Mouse (Mus musculus): ENCODE results near the gene Glcci1. TPM values are rescaled to one million over a fixed set of nuclear protein-coding genes. Genes with fewer than 3 reads are reported as not detected.

Gene Glcci1
- polyA plus RNA-seq, 1 experiment from 2014 or later, result 28.2 TPM

DNA sequence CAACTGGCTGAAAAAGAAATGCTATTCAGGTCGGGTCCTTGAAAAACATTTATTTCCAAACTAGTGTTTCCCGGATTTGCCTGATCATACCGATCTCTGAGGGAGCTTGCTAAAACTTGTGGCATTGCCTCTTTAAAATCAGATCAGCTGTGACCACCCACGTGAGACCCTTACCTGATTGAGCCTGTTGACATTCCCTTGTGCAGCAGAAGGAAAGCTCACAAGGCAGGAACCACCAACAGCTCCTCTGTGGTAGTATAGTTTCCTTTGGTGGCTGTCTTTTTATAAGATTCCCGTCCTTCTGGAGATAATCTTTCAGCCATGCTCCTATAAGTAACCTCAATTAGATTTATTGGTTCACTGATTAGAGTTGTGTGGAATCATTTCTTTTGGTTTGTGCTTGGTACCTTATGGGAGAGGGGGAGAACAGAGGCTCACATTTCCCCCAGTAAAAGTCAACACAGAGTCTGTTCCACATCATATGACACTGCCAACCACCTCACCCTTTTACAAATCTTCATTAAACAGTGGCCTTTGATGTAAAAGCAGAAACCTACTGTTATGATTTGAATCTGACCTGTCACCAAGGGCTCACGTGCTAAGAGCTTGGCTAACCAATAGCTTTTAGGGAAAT lies 12.0 kb upstream of the Glcci1 start:
- Histone ChIP-seq H3K27ac (no peak overlapping the region), H3K27me3 (no peaks in the 10 kb centered on the region), H3K9me3 (peaks cover 13% of the 10 kb centered on the region; the same call in 1 of the 2 replicates), H3K9ac (replicated peaks) (no peak overlapping the region), H3K4me1 (replicated peaks) (peaks cover 23% of the 10 kb centered on the region), H3K36me3 (no peaks in the 10 kb centered on the region), H3K4me2 (no peak overlapping the region), H3K4me3 (replicated peaks) (no peak overlapping the region)
- ATAC-seq (ENCODE audit: insufficient number of reproducible peaks, insufficient read depth, low FRiP score, low TSS enrichment, low read depth), result 0 out of 2 replicates have a peak, but pooled peaks have one; percentile 31
- 54% methylated on average over 6 of the region's 6 CpGs for WGBS

DNA sequence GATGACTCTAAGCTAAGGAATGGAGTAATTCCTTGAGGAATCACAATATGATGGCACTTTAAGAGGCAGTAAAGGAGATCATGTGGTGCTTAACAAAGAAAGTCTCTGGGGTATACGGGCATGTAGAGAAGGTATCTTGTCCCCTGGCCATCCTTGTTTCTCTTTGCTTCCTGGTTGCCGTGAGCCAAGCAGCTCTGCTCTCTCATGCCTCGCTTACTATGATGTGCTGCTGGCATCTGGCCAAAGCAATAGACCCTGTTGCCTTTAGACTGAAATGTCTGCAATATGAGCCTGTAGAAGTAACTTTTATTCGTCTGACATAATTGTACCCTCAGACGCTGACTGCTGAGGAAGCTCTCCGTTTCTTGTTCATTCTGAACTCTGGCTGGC lies 11.5 kb upstream of the Glcci1 start:
- Histone ChIP-seq H3K27me3 (no peaks in the 10 kb centered on the region), H3K4me2 (no peak overlapping the region), H3K9ac (replicated peaks) (no peak overlapping the region), H3K27ac (no peak overlapping the region), H3K9me3 (peaks cover 13% of the 10 kb centered on the region; the same call in 1 of the 2 replicates), H3K4me3 (replicated peaks) (no peak overlapping the region), H3K36me3 (no peaks in the 10 kb centered on the region), H3K4me1 (replicated peaks) (peaks cover 23% of the 10 kb centered on the region)
- no peak for ATAC-seq (ENCODE audit: insufficient number of reproducible peaks, insufficient read depth, low FRiP score, low TSS enrichment, low read depth)
- WGBS, result 52% methylated on average over 6 of the region's 6 CpGs

DNA sequence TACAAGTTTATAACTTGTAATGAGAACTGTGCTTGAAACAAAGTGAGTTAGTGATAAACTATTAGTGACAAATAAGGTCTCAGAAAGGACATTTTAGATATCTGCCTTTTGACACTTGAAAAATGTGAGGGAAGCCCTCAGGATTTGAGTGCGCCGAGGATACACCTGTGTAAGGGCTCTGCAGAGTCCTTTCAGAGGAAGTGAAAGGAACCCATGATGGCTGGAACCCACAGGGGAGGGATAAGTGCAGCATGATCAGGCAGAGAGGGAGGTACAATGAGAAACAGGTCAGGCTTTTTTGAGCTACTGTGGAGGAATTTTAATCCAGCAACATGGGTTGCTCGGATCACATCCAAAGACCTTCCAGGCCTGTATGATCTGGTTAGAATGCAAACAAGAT lies 10.4 kb upstream of the Glcci1 start:
- Histone ChIP-seq H3K4me1 (replicated peaks) (peaks cover 23% of the 10 kb centered on the region), H3K4me2 (no peak overlapping the region), H3K36me3 (no peaks in the 10 kb centered on the region), H3K9me3 (peaks cover 13% of the 10 kb centered on the region; the same call in 1 of the 2 replicates), H3K27ac (no peak overlapping the region), H3K4me3 (replicated peaks) (no peak overlapping the region), H3K27me3 (no peaks in the 10 kb centered on the region), H3K9ac (replicated peaks) (no peak overlapping the region)
- WGBS, result 86% methylated on average over 3 of the region's 3 CpGs
- no peak for ATAC-seq (ENCODE audit: insufficient number of reproducible peaks, insufficient read depth, low FRiP score, low TSS enrichment, low read depth)

DNA sequence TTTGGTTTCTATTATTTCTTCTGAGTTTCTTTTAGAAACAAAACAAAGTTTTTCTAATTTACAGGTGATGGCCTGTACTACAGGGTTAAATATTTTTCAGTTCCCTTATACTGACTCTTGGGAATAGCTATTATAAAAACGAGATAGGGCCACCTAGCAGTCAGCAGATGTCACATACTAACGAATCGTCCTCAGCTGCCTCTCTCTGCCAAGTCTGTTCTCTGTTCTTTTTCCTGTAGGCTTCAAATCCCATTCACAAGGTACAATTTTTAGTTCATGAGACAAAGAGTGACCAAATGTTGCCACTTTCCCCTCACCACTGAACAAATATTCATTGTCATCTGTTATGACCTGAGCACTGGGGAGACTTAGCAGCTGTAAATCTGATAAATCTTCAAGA lies 5.4 kb upstream of the Glcci1 start:
- no peaks in the 10 kb centered on the region for H3K27me3 ChIP-seq

DNA sequence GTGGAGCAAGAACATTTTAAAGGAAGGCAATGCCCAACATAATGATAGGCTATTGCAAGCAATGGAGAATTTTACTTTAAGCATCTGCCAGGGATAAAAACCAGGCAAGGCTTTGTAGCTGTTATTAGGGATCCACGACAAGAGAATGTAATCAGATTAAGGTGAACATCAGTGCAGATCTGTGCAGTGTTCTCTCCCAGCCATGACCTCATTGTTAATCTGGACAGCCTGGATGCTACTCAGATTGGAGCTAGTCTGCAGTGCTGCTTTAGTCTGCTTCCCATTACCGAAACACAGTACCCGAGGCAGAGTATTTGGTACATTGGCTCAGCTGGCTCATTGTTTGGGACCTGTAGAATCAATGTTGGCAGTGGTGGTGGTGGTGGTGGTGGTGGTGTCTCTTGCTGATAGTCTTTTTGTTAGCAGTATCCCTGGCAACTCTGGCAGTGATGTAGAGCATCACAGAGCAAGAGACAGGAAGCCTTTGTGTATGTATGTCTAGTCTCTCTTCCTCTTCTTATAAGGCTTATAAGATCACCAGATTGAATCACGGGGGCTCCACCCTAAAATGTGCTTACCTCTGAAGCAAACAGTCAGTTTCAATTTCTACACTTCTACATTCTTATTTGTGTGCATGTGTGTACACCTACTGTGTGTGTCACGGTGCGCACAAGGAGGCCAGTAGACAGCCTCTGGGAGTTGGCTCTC lies 4.7 kb upstream of the Glcci1 start:
- Histone ChIP-seq H3K27me3 (no peaks in the 10 kb centered on the region), H3K4me2 (no peak overlapping the region), H3K9me3 (peaks cover 3% of the 10 kb centered on the region; the same call in 1 of the 2 replicates), H3K4me3 (replicated peaks) (no peak overlapping the region), H3K4me1 (replicated peaks) (no peaks in the 10 kb centered on the region), H3K9ac (replicated peaks) (no peak overlapping the region), H3K27ac (no peak overlapping the region), H3K36me3 (no peaks in the 10 kb centered on the region)
- no peak for ATAC-seq (ENCODE audit: insufficient number of reproducible peaks, insufficient read depth, low FRiP score, low TSS enrichment, low read depth)
- WGBS, result 84% methylated on average over 6 of the region's 6 CpGs

More for the DNA sequence above, 5.4 kb upstream of the Glcci1 start:
- Histone ChIP-seq H3K9ac (replicated peaks) (no peak overlapping the region), H3K4me3 (replicated peaks) (no peak overlapping the region), H3K4me2 (no peak overlapping the region), H3K27ac (no peak overlapping the region), H3K4me1 (replicated peaks) (no peaks in the 10 kb centered on the region), H3K9me3 (peaks cover 7% of the 10 kb centered on the region; the same call in 1 of the 2 replicates), H3K36me3 (no peaks in the 10 kb centered on the region)
- WGBS, result 53% methylated on average over 3 of the region's 3 CpGs
- ATAC-seq (ENCODE audit: insufficient number of reproducible peaks, insufficient read depth, low FRiP score, low TSS enrichment, low read depth), result no peak

DNA sequence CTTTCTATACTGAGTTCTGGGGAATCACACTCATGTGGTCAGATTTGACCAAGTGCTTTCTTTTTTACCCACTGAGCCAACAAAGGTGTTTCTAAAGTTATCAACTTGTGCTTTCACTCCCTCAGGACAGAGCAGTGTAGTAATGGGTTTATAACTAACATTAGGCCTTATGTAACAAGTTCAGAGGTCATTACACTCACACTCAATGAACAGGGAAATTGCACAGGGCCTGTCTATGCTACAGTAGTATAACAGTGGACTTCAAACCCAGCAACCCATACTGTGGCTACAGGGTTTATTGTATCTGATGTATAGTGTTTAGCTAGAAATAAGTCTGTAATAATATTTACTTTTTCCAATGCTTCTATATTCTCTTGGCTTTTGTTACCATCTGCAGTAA lies 2.8 kb upstream of the Glcci1 start:
- no peak overlapping the region for H3K9ac ChIP-seq (replicated peaks)
- H3K4me2 ChIP-seq, result no peak overlapping the region
- no peaks in the 10 kb centered on the region for H3K9me3 ChIP-seq
- peaks cover 4% of the 10 kb centered on the region for H3K4me1 ChIP-seq (replicated peaks)
- ATAC-seq (ENCODE audit: insufficient number of reproducible peaks, insufficient read depth, low FRiP score, low TSS enrichment, low read depth), result no peak
- H3K4me3 ChIP-seq (replicated peaks), result no peak overlapping the region
- no peak overlapping the region for H3K27ac ChIP-seq
- H3K27me3 ChIP-seq, result no peaks in the 10 kb centered on the region
- H3K36me3 ChIP-seq, result no peaks in the 10 kb centered on the region

DNA sequence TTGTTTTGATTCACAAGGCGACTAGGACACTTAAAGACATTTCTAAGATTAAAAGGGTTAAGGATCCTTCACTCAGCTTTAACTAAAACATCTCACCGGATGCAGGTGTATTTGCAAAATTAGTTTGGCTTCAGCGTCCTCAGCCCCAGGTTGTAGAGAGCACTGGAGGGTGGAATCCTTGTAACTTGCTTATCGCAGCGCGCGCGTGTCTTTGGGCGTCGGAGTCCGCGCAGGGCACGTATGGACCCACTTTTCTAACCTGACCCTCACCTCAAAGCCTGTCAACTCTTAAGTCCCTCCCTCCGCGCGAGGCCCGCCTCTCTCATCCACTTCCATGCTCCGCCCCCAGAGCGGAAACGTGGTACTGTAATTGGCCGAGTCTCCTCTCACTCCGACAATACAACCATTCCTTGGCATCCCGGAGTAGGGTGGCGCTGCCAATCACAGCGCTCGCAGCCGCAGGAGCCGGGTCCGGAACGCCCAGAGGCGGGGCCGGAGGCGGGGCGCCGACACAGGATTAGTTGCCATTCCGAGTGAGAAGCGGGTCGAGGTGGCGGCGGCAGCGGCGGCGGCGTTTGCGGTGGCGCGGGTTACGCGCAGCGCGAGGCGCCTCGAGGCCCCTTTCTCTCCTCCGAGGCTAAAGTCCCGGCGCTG lies 390 bp upstream of the Glcci1 start:
- Histone ChIP-seq H3K4me2 (peak overlapping the region; percentile 72), H3K36me3 (no peaks in the 10 kb centered on the region), H3K9me3 (no peaks in the 10 kb centered on the region), H3K27ac (peak overlapping the region; percentile 99), H3K4me3 (replicated peaks) (peak overlapping the region; percentile 100), H3K9ac (replicated peaks) (peak overlapping the region; percentile 100), H3K27me3 (no peaks in the 10 kb centered on the region), H3K4me1 (replicated peaks) (peaks cover 16% of the 10 kb centered on the region)
- peak; percentile 99 for ATAC-seq (ENCODE audit: insufficient number of reproducible peaks, insufficient read depth, low FRiP score, low TSS enrichment, low read depth)
- 1% methylated on average over 51 of the region's 56 CpGs for WGBS

DNA sequence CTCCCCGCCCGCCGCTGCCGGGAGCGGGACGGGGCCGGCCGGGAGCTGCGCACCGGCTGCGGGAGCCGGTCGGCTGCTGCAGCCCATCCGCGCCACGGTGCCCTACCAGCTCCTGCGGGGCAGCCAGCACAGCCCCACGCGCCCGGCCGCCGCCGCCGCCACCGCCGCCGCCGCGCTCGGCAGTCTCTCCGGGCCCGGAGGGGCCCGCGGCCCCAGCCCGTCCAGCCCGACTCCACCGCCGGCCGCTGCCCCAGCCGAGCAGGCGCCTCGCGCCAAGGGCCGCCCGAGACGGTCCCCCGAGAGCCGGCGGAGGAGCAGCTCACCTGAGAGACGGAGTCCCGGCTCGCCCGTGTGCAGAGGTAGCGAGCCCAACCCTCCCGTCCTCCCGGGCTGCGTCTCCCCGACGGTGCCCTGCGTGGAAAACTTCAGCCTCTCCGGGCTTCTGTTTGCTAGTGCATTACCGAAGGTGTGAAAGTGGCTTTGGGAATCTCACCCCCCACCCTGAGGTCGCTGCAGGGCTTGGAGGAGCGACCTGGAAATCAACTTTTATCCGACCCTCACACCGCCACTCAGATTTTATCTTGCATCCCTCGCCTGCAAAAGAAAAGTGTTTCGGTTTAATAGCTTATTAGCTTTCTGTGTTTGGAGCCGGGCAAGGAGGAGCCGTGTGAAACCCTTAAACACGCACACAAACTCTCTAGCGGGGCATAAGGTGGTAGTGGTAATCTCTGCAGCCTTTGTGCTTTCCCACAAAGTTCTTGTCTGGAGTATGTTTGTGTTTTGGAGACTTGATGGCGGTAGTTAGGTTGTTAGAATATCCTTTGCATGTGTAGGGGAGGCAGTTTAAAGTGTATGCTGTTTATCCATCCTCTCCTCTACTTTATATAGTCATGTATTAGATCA lies 812 bp downstream of the Glcci1 start:
- Histone ChIP-seq H3K27me3 (no peaks in the 10 kb centered on the region), H3K4me2 (peak overlapping the region; percentile 72), H3K36me3 (no peaks in the 10 kb centered on the region), H3K4me1 (replicated peaks) (peaks cover 16% of the 10 kb centered on the region), H3K27ac (peak overlapping the region; percentile 99), H3K4me3 (replicated peaks) (peak overlapping the region; percentile 100), H3K9ac (replicated peaks) (peak overlapping the region; percentile 100), H3K9me3 (no peaks in the 10 kb centered on the region)
- WGBS, result under 1% methylated on average over 66 of the region's 73 CpGs
- ATAC-seq (ENCODE audit: insufficient number of reproducible peaks, insufficient read depth, low FRiP score, low TSS enrichment, low read depth), result peak; percentile 16; the same call in 1 of the 2 replicates

DNA sequence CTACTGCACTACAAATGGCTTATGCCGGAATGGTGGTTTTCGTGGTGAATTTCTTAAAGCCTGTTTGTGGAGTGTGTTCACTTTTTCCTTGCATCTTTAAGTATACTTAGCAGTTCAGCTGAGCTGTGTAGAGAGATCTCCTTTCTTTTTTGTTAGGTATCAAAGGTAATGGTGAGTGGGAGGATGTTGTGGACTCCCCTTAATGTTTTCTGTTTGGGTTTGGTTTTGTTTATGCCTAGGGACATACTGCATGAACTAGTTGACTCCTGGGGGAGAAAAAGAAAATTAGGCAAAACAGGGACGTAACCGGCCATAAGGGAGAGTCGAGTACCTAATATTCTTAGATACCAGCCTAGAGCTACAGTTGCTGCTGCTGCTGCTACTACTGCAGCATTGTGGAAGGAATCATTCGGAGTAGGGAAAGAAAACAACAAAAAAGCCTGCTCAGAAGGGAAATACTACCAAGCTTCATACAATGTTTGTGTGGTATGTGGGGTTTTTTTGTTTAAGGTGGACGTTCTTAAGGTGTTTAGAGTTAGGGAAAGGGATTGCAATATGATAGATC lies 1.5 kb downstream of the Glcci1 start:
- Histone ChIP-seq H3K4me3 (replicated peaks) (peak overlapping the region; percentile 100), H3K36me3 (no peaks in the 10 kb centered on the region), H3K9me3 (no peaks in the 10 kb centered on the region), H3K4me2 (peak overlapping the region; percentile 72), H3K4me1 (replicated peaks) (peaks cover 19% of the 10 kb centered on the region), H3K27ac (peak overlapping the region; percentile 99), H3K9ac (replicated peaks) (peak overlapping the region; percentile 100), H3K27me3 (no peaks in the 10 kb centered on the region)
- 2% methylated on average over 7 of the region's 7 CpGs for WGBS
- ATAC-seq (ENCODE audit: insufficient number of reproducible peaks, insufficient read depth, low FRiP score, low TSS enrichment, low read depth), result no peak

DNA sequence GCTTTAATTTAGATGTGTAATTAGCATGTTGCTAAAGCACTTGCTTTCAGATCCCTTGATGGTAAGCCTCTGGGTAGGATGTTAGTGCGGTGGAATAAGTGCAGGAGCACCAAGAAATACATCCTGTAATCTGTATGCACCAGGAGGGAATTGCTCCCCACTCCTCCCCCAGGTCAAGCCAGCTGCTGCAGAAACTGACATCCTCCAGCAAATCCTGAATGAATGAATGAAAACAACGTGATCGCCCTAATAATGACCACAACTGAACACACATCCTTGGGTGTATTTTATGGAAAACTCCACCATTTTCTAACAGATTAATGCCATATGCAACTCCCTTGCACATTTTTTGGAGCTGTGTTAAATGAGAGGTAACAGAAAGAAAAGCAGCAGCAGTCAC lies 2.0 kb downstream of the Glcci1 start:
- H3K36me3 ChIP-seq, result no peaks in the 10 kb centered on the region
- peak overlapping the region; percentile 100 for H3K9ac ChIP-seq (replicated peaks)
- WGBS, result 4% methylated on average over 3 of the region's 3 CpGs
- no peak for ATAC-seq (ENCODE audit: insufficient number of reproducible peaks, insufficient read depth, low FRiP score, low TSS enrichment, low read depth)
- peak overlapping the region; percentile 100 for H3K4me3 ChIP-seq (replicated peaks)
- H3K27ac ChIP-seq, result peak overlapping the region; percentile 99; the same call in 1 of the 2 replicates
- peaks cover 23% of the 10 kb centered on the region for H3K4me1 ChIP-seq (replicated peaks)
- H3K4me2 ChIP-seq, result peak overlapping the region; percentile 72
- no peaks in the 10 kb centered on the region for H3K27me3 ChIP-seq
- H3K9me3 ChIP-seq, result no peaks in the 10 kb centered on the region
